ENCODE assay signal across 10 mouse cellular contexts in the genomic region with DNA sequence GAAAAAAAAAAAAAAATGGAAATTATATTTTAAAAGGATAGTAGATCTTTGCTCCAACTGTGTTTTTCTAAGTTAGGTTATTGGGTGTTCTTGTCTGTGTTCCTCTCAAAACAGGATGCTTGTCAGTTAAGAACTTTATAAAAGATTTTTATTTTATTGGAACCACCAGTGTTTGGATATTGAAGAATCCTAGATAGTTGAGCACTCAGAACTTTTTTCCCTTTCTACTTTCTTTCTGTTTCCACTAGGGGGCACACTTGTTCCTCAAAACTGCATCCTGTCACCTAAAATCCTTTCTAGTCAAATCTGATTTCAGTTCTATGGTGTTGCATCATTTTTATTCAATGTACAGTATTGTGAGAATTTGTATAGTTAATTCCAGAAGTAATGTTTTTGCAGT. TPM values are rescaled to one million over a fixed set of nuclear protein-coding genes. Genes with fewer than 3 reads are reported as not detected.
A peak's percentile ranks its signal among the peaks of the same experiment; 100 is the strongest.
DNase-seq lines count a peak whose midpoint lies in the region; ATAC-seq and TF ChIP-seq lines count a peak whose summit lies in the region.
"Had no signal": no experiment of that assay in that cellular context is flagged by ENCODE, and none has a peak within 500 bp of the region (broad histone marks: within the 10 kb centered on the region; RNA-seq: fewer than 3 reads in every experiment).

No protein-coding gene starts in this region.

- no peaks in the 10 kb centered on the region for H3K4me1 ChIP-seq in liver, embryonic 14.5 days (replicated peaks; ENCODE audit: control insufficient read depth in 2 of 2, insufficient read depth in 2 of 2, low read length in 1 of 2)
- H3K4me1 ChIP-seq in liver, embryonic 12.5 days, result no peaks in the 10 kb centered on the region
- peaks cover 5% of the 10 kb centered on the region for H3K4me1 ChIP-seq in heart, embryonic 12.5 days (replicated peaks)

- no peak overlapping the region for H3K4me3 ChIP-seq in liver, embryonic 14.5 days (ENCODE audit: insufficient read depth in 1 of 2, low read depth in 2 of 2, low read length in 2 of 2)
- no peak overlapping the region for H3K4me3 ChIP-seq in liver, embryonic 12.5 days
- H3K4me3 ChIP-seq in heart, embryonic 12.5 days, result no peak overlapping the region
- H3K4me3 ChIP-seq: heart, embryonic 13.5 days had no signal

- H3K9me3 ChIP-seq in liver, embryonic 14.5 days (ENCODE audit: control insufficient read depth, low read length), result no peaks in the 10 kb centered on the region
- no peaks in the 10 kb centered on the region for H3K9me3 ChIP-seq in liver, embryonic 12.5 days (replicated peaks)
- no peaks in the 10 kb centered on the region for H3K9me3 ChIP-seq in heart, embryonic 12.5 days (replicated peaks)
- H3K9me3 ChIP-seq: heart, embryonic 13.5 days had no signal

- no peak overlapping the region for H3K4me2 ChIP-seq in liver, embryonic 14.5 days (ENCODE audit: low read depth)
- no peak overlapping the region for H3K4me2 ChIP-seq in liver, embryonic 12.5 days
- no peak overlapping the region for H3K4me2 ChIP-seq in heart, embryonic 12.5 days
- H3K4me2 ChIP-seq: heart, embryonic 13.5 days had no signal

- no peak overlapping the region for H3K9ac ChIP-seq in liver, embryonic 14.5 days (replicated peaks)
- H3K9ac ChIP-seq in liver, embryonic 12.5 days, result no peak overlapping the region
- H3K9ac ChIP-seq in heart, embryonic 12.5 days, result no peak overlapping the region
- H3K9ac ChIP-seq: heart, embryonic 13.5 days had no signal

- H3K27ac ChIP-seq in liver, embryonic 14.5 days, result no peak overlapping the region
- no peak overlapping the region for H3K27ac ChIP-seq in liver, embryonic 12.5 days
- no peak overlapping the region for H3K27ac ChIP-seq in heart, embryonic 12.5 days (ENCODE audit: poor library complexity, severe bottlenecking)
- H3K27ac ChIP-seq: heart, embryonic 13.5 days had no signal

- TF ChIP-seq EP300 in liver, embryonic 14.5 days (IDR thresholded peaks at IDR 0.05; ENCODE audit: low read depth), result no peak

- TF ChIP-seq CTCF in liver, embryonic 14.5 days (IDR thresholded peaks at IDR 0.05; ENCODE audit: low read depth), result peak; percentile 53

- no peaks in the 10 kb centered on the region for H3K27me3 ChIP-seq in liver, embryonic 14.5 days (ENCODE audit: control insufficient read depth, insufficient read depth, low read length)
- H3K27me3 ChIP-seq in liver, embryonic 12.5 days (replicated peaks), result no peaks in the 10 kb centered on the region
- no peaks in the 10 kb centered on the region for H3K27me3 ChIP-seq in heart, embryonic 12.5 days (replicated peaks)
- H3K27me3 ChIP-seq: heart, embryonic 13.5 days had no signal

- peak; percentile 8 for DNase-seq in cerebellum, adult 8-10 months
- DNase-seq in cerebellum, adult 9-11 months, result no peak
- peak in 2 of 3 experiments; percentile 9 to 17 for DNase-seq in liver, embryonic 14.5 days (ENCODE audit: low read depth in 3 of 3, low spot score in 3 of 3)
- peak; percentile 24 for DNase-seq in c-Kit-positive CD71-negative TER-119-negative erythroid progenitor cells, embryonic 14.5 days (ENCODE audit: low read depth)
- DNase-seq in mesoderm, embryonic 11.5 days (ENCODE audit: low read depth, low spot score), result peak; percentile 32
- no peak for DNase-seq in cerebellum, adult 11-12 months
- DNase-seq: cerebellum, postnatal 36 days had no signal

- no peak for ATAC-seq in liver, embryonic 14.5 days (ENCODE audit: insufficient read depth)
- no peak for ATAC-seq in liver, embryonic 12.5 days
- ATAC-seq in heart, embryonic 12.5 days (ENCODE audit: insufficient number of reproducible peaks, low FRiP score), result no peak

- peaks cover 28% of the 10 kb centered on the region for H3K36me3 ChIP-seq in liver, embryonic 14.5 days (replicated peaks; ENCODE audit: control insufficient read depth, insufficient read depth, low read depth)
- H3K36me3 ChIP-seq in liver, embryonic 12.5 days, result peaks cover 76% of the 10 kb centered on the region
- peaks cover 37% of the 10 kb centered on the region for H3K36me3 ChIP-seq in heart, embryonic 12.5 days

RNA-seq across cellular contexts. Expression of a gene that starts 51.5 kb away (rescaled TPM):
- polyA plus RNA-seq in liver, embryonic 14.5 days (2012; rRNA removed), result 0.80 and 0.82 TPM in 2 replicates
- 0.28 and 0.37 TPM in 2 replicates for polyA plus RNA-seq in liver, embryonic 14.5 days (2014; fragmentation: Nextera tagmentation; extraction: Ambion mirVana)
- 2.8 and 3.2 TPM in 2 replicates for polyA plus RNA-seq in liver, embryonic 12.5 days (2016; fragmentation: Nextera tagmentation; extraction: Ambion mirVana)
- 16.0 and 16.3 TPM in 2 replicates for polyA plus RNA-seq in heart, embryonic 12.5 days (2016; fragmentation: Nextera tagmentation; extraction: Ambion mirVana)

Comparison
In these comparisons a context has a peak if more than half of its experiments do, and no peak if none do; other contexts are left out.
1. DNase-seq: peak in cerebellum, adult 8-10 months (single experiment), liver, embryonic 14.5 days (2 of 3), c-Kit-positive CD71-negative TER-119-negative erythroid progenitor cells, embryonic 14.5 days (single experiment) and mesoderm, embryonic 11.5 days (single experiment); none in cerebellum, adult 9-11 months (single experiment) and cerebellum, adult 11-12 months (single experiment).